Mouse (Mus musculus) cerebellum, postnatal 4 days (tissue): ENCODE measurements around the gene Rras.
A peak's percentile ranks its signal among the peaks of the same experiment; 100 is the strongest.

Experiments used
- DNase-seq, 2 experiments: peaks; one replicate each; pipeline ENCODE4 v3.0.0; 2022; ENCODE audit warnings: low spot score in 2 of 2, mixed read lengths in 1 of 2

The Rras gene

DNA sequence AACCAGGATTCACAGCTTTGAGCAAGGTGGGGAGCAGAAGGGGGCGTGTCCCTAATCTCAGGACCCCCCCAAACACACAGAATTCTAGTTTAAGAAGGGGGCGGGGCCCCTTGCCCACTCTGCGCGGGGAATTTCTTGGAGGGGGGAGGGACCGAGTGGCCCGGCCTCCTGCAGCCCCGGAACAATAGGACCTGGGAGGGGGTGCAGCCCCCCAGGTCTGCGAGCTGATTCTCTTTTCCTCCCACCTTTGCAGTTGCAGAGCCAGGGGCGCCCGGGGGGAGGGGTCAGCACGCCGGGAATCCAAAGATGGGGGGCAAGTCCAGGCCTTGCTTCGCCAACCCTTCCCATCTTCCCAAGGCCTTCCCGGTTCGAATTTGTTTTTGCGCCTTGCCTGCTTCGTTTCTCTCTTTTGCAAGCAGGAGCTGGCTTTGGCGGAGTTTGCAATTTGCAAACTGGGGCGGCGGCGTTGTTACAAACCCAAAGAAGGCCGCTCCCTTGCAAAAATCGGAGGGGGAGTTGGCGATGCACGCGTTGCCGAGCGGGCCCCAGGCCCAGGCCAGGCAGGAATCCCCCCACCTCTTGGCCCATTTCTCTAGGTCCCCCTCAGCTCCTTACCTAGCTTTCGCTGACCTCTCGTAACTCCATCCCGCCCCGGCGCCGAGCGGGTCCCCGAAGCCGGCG lies 34.6 kb downstream of the Rras start:
- peak in 1 of 2 experiments; percentile 52 for DNase-seq

DNA sequence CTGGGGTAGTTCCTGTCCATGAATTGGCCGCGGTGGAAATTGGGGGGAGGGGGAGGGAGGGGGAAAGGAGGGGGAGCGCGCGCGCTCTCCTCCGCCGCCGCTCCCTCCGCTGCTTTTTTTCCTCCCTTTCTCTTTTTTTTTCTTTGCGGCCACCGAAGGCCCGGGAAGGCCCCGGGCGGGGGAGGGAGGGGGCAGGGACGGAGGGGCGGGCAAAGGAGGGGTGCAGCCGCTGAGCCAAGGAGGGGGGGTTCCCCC lies 35.0 kb downstream of the Rras start, which contains the start of gene Prr12:
TSS of gene Prr12 (minus strand) at position 20 of the 255 bp plus-strand sequence.
- no peak for DNase-seq

DNA sequence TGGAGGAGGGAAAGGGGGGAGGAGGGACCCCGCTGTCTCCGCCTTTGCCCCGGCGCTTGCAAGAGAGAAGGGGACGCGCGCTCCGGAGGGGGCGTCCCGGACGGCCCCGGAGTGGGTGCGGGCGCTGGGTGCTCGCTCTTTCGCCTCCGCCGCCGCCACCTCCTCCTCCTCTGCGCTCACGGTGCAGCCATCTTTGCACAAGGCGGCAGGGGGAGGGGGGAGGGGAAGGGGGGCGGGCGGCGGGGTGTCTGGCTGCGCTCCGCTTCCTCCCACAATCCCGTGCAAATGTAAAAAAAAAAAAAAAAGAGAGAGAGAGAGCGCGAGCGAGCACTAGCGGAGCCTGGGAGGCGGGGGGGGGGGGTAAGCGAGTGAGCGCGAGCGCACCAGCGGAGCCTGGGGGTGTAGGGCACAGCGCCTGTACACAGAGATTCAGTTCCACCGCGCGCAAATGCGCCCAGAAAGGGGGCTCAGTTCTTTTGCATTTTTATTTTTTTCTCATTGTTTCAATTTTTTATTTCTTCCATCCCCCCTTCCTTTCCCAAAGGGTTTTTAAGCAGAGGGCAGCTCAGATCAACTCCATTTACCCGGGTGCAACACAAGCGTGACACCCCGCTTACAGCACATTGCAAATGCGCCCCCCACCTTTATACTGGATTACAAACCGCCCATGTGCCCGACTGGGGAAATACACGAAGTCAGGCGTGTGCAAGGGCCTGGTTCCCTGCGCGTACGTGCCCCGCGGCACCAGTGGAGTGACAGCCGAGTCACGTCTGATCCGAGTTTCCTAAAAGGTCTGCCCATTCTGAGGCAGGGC lies 35.6 kb downstream of the Rras start:
- DNase-seq, result peak in 1 of 2 experiments; percentile 65

DNA sequence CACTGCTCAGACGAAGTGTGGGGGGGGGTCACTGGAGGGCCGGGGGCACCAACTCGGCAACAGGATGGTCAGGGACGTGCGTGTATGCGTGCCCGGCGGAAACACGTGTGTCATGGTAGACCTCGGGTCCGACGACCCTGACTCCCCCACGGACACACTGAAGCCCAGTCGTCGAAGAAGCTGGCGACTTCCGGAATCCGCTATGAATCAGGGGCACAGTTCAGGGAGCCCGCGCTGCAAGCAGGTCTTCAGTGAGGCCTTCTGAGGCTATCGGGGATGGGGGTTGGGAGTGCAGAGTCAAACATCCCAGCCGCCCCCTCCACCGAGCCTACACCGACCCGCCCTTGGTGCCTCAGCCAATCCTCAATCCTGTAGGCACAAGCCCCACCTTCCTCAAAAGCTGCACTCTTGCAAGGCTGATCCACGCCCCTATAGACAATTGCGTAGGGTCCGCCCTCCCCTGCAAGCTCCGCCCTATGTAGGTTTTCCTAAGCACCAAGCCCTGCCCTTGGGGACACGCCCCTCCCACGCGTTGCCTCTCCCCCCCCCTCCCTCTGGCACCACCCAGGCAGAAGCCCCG lies 36.3 kb downstream of the Rras start:
- peak; percentile 65 to 83 for DNase-seq

DNA sequence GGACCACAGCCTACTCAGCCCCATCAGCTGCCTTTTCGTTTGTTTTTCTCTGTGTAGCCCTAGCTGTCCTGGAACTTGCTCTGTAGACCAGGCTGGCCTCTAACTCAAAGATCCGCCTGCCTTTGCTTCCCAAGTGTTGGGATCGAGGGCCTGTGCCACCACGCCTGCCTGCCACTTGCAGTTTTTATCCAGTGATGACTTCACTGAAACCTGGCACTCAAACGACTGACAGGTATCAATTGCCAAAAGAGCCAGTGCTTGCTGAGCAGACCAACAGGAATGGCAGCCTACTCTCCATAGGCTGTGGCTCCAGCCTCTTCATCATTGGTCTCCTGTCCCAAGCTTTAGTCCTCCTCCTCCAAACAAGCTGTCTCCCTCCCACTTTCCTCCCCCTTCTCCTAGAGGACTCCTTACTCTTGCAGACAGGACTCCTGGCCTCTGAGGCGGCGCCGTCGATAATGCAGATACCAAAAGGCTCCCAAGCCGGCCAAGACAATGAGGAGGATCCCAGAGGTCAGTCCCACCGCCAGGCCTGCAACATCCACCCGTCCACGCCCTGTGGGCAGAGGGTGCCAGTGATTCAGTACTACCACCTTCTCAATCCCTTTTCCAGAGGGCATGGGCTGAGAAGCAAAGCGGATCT lies 38.7 kb downstream of the Rras start:
- DNase-seq, result no peak

DNA sequence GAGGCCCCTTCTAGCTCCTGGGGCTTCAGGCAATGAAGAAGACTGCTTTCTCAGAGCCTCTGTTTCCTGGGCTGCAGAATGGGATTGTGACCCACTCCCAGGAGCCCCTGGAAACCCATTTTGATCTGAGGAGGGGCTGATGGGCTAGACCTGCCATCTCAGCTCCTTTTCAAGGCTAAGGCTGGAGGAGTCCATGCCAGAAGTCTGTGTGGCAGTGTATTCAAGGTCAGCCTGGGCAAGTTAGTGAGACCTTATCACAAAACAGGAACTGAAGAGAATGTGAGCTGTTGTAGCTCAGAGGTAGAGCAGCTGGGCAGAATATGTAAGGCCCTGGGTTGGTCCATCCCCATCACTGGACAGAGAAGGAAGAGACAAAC lies 39.2 kb downstream of the Rras start:
- DNase-seq, result no peak

DNA sequence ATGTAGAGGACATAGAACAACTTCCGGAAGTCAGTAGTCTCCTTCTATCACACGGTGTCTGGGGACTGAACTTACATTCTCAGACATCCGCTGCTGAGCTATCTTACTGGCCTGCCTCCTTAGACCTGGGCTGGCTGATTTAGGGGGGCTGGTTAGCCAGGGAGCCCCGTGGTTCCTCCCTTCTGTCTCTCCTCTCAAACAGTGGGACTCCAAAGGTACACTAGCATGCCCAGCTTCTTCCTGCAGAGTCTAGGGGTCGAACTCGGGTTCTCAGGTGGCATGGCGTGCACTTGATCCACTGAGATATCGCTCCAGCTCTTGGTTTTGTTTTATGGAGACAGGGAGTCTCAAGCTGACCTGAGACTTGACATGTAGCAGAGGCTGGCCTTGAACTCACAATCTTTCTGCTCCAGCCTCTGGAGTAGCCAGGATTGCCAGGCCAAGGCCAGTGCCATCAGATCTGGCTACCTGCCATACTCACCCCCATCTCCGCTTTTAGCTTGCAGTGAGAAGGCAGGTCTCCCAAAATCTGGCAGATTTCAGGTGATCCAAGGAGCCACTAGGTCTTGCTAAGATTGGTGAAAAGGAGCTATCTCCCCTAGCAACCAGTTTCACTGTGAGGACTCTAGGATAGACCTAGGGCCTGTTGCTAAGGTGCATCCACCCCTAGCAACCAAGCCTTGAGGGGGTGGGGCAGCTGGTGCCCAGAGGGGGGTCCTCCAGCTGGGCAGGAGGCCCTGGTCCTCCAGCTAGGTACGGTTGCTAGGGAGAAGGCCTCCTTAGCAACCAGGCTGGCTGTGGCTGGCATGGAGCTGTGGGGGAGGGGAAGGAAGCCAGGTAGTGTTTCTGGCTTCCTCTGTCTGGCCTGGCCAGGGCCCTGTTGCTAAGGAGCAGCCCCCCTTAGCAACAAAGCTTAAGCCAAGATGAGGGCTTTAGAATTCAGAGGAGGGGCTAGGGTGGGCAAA lies 41.1 kb downstream of the Rras start:
- peak in 1 of 2 experiments; percentile 51 for DNase-seq

DNA sequence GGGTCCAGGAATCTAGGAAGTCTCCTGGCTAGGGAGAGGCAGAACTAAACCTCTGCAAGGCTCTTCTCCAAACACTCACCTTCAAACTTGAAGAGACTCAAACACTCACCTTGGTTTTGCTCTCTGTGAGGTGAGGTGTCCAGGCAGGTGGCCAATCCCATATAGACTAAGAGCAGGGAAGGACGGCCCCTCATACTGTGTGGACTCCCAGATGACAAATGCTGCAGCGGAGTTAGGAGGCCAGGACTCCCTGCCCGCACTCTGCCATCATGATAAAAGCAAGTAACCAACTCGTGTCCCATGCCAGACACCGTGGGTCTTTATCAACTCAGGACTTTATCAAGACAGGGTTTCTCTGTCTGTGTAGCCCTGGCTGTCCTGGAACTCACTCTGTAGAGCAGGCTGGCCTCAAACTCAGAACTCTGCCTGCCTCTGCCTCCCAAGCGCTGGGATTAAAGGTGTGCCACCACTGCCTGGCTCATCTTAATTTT lies 42.9 kb downstream of the Rras start:
- no peak for DNase-seq

DNA sequence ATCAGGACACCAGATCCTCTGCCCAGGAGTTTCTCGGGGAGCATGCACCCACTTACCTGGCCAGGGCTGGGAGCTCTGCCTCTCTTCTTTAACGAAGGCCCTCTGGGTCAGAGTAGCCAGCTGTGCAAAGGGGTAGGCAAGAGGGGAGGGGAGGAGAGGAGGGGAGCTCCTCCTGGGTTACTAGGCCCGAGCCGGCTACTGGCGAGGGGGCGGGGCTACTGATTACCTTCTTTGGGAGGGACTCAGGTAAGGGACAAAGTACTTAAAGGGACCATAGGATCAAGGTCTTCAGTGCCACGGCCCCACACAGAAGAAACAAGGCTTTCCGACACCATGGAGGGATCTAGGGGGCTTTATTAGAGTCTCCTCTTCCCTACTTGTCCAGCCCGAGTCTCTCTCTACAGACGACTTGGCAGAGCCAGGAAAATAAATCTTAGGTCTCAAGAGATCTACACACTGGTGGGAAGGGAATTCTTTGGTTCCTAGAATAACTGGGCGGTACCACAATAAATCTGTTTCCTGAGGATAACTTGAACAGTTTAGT lies 43.8 kb downstream of the Rras start:
- no peak for DNase-seq

DNA sequence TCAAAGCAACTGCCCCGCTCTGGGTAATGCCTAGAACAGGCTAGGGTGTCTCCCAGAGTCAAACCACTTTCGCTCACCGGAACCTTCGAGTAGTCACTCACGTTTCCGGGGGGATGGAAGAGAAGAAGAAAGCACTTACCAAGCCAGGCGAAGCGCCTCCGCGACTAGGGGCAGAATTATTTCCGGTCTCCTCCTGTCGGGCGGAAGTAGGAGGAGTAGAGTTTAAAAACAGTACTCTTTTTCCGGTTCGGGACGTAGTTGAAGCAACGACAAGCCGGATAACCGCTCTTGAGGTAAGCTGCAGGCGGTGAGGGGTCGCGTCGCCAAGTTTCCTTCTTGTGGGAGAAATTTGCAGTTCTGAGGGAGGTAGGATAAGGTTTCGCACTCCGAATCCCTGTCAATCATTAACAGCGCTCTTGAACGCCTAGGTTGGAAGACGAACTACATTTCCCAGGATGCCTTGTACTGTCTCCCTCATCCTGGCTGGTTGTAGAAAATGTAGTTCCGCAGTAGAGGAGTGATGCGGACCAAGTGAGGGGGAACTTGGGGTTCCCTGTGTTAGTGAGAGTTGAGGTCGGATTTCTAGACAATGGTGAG lies 44.6 kb downstream of the Rras start, which contains the start of the genes Nosip and Prrg2:
TSS of gene Nosip (plus strand) at position 191 of the 597 bp plus-strand sequence.
TSS of gene Prrg2 (minus strand) at position 439 of the 597 bp plus-strand sequence.
- DNase-seq, result peak; percentile 68 to 92

DNA sequence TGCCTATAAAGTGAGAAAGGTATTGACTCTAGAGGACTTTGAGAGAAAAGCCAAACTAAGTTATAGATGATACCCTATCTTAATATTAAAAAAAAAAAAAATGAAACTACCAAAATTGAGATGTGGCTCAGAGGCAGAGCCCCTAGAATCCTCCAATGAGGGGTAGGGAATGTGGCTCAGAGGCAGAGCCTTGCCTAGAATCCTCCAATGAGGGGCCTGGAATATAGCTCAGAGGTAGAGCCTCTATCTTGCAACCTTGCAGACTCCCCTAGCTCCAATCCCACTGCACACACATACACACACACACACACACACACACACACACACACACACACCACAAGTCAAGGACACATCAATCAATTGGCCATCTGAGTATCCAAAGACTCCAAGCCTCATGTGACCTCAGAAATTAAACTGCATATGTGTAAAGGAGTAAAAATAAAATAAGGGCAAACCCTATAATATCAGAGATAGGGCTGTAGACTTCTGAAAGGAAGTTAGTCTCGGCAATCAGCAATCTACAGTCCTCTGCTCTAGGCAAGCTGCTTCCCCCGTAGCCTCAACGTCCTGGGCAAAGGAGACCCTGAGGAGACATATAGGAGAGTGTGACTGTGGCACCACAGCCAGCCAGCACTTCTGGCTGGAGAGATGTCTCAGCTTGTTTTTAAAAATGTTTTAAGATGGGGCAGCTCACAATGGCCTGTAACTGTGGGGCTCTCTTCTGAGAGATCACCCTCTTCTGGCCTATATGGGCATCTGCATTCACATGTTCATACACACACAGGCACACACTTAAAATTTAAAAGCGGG lies 49.6 kb downstream of the Rras start:
- no peak for DNase-seq

DNA sequence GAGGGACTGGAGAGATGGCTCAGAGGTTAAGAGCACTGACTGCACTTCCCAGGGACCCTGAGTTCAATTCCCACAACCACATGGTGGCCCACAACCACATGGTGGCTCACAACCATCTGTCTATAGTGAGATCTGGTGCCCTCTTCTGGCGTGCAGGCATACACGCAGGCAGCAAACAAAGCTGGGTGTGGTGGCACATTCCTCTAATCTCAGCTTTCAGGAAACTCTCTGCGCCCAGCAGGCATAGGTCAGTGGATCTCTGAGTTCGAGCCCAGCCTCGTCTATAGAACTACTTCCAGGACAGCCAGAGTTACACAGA lies 50.2 kb downstream of the Rras start:
- DNase-seq, result peak in 1 of 2 experiments; percentile 44

DNA sequence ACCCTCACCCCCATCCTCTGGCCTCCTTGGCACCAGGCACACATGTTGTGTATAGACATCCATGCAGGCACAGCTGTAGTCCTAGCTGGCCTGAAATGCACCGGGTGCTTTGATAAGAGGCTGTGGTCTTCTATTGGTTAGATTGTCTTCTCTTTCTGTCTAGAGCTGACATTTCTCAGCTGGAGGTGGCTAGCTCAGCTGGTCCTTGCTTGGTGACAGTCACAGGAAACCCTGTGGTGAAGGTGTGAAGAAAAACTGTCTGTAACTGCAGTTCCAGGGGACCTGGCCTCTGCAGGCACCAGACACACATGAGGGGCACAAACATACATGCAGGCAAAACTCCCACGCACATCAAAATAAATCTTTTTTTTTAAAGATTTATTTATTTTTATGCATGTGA lies 51.9 kb downstream of the Rras start:
- no peak for DNase-seq
